Mouse (Mus musculus): ENCODE measurements around the gene Tll1.

Tll1 gene

DNA sequence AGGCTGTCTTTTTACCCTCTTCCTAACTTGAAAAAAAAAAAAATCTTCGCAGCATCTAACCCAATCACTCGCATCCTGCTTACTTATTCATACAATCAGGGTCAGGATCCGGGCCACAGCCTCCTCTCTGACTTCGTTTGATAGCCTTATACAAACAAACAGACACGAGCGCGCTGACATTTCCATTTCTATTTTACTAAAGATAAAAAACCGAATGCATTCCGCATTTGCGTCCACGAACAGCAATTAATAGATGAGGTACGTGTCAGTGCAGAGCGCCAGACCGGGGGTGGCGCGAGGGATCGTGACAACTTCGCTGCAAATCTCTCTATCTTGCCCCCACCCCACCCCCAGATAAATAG is at the start of gene Tll1:
TSS of gene Tll1 (minus strand) at position 248 of the 362 bp plus-strand sequence.
- Histone ChIP-seq H3K27me3 (ENCODE audit: control insufficient read depth, insufficient read depth, low read length, poor library complexity, severe bottlenecking) (no peaks in the 10 kb centered on the region), H3K36me3 (ENCODE audit: control insufficient read depth, insufficient read depth, low read length, poor library complexity, severe bottlenecking) (no peaks in the 10 kb centered on the region)
- no peak for DNase-seq (ENCODE audit: low read depth, low spot score)

GRCm38 (mm10) chr8:64238645-64239044 is 32.6 kb upstream of the Tll1 start:
- no peaks in the 10 kb centered on the region for H3K27me3 ChIP-seq (ENCODE audit: control insufficient read depth, insufficient read depth, low read length, poor library complexity, severe bottlenecking)
- DNase-seq (ENCODE audit: low read depth, low spot score) = no peak
- no peaks in the 10 kb centered on the region for H3K36me3 ChIP-seq (ENCODE audit: control insufficient read depth, insufficient read depth, low read length, poor library complexity, severe bottlenecking)

- DNase-seq (ENCODE audit: low read depth, low spot score) = no peak
- Histone ChIP-seq H3K36me3 (ENCODE audit: control insufficient read depth, insufficient read depth, low read length, poor library complexity, severe bottlenecking) (no peaks in the 10 kb centered on the region), H3K27me3 (ENCODE audit: control insufficient read depth, insufficient read depth, low read length, poor library complexity, severe bottlenecking) (no peaks in the 10 kb centered on the region)
Observed at GRCm38 (mm10) chr8:64221600-64221999, 15.5 kb upstream of the Tll1 start.

GRCm38 (mm10) chr8:64217644-64218043 is 11.6 kb upstream of the Tll1 start:
- H3K27me3 ChIP-seq (ENCODE audit: control insufficient read depth, insufficient read depth, low read length, poor library complexity, severe bottlenecking) = no peaks in the 10 kb centered on the region
- no peaks in the 10 kb centered on the region for H3K36me3 ChIP-seq (ENCODE audit: control insufficient read depth, insufficient read depth, low read length, poor library complexity, severe bottlenecking)
- no peak for DNase-seq (ENCODE audit: low read depth, low spot score)

GRCm38 (mm10) chr8:64216252-64216651 is 10.2 kb upstream of the Tll1 start:
- Histone ChIP-seq H3K27me3 (ENCODE audit: control insufficient read depth, insufficient read depth, low read length, poor library complexity, severe bottlenecking) (no peaks in the 10 kb centered on the region), H3K36me3 (ENCODE audit: control insufficient read depth, insufficient read depth, low read length, poor library complexity, severe bottlenecking) (no peaks in the 10 kb centered on the region)
- DNase-seq (ENCODE audit: low read depth, low spot score) = no peak

GRCm38 (mm10) chr8:64215374-64215773 is 9.3 kb upstream of the Tll1 start:
- DNase-seq (ENCODE audit: low read depth, low spot score) = no peak
- Histone ChIP-seq H3K36me3 (ENCODE audit: control insufficient read depth, insufficient read depth, low read length, poor library complexity, severe bottlenecking) (no peaks in the 10 kb centered on the region), H3K27me3 (ENCODE audit: control insufficient read depth, insufficient read depth, low read length, poor library complexity, severe bottlenecking) (no peaks in the 10 kb centered on the region)

DNA sequence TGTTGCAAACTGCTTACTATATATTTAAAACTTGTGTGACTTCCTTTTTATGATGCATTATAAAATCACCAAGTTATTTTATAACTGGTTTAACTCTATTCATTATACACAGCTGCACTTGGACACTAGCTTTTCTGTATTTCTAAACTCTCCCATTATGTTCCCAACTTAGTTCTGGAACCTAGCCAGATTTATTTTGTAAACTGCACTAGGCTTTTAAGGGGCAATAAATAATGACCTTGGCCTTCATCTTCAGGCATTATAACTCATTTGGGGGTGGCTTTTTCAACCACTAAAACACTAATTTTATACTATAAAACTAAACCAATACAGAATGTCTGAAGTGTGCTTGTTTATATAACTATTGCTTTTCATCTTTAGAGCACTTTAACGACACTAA is 8.8 kb upstream of the Tll1 start:
- DNase-seq (ENCODE audit: low read depth, low spot score) = no peak
- Histone ChIP-seq H3K36me3 (ENCODE audit: control insufficient read depth, insufficient read depth, low read length, poor library complexity, severe bottlenecking) (no peaks in the 10 kb centered on the region), H3K27me3 (ENCODE audit: control insufficient read depth, insufficient read depth, low read length, poor library complexity, severe bottlenecking) (no peaks in the 10 kb centered on the region)

GRCm38 (mm10) chr8:64206411-64206861 is 365 bp upstream of the Tll1 start:
- no peak for DNase-seq (ENCODE audit: low read depth, low spot score)
- H3K27me3 ChIP-seq (ENCODE audit: control insufficient read depth, insufficient read depth, low read length, poor library complexity, severe bottlenecking) = no peaks in the 10 kb centered on the region

GRCm38 (mm10) chr8:64205321-64206023 is 599 bp downstream of the Tll1 start:
- no peaks in the 10 kb centered on the region for H3K36me3 ChIP-seq (ENCODE audit: control insufficient read depth, insufficient read depth, low read length, poor library complexity, severe bottlenecking)
- no peak for DNase-seq (ENCODE audit: low read depth, low spot score)

More at GRCm38 (mm10) chr8:64206411-64206861, 365 bp upstream of the Tll1 start:
- H3K36me3 ChIP-seq (ENCODE audit: control insufficient read depth, insufficient read depth, low read length, poor library complexity, severe bottlenecking) = no peaks in the 10 kb centered on the region

GRCm38 (mm10) chr8:64204801-64205311 is 1.2 kb downstream of the Tll1 start:
- no peaks in the 10 kb centered on the region for H3K36me3 ChIP-seq (ENCODE audit: control insufficient read depth, insufficient read depth, low read length, poor library complexity, severe bottlenecking)
- no peak for DNase-seq (ENCODE audit: low read depth, low spot score)
- H3K27me3 ChIP-seq (ENCODE audit: control insufficient read depth, insufficient read depth, low read length, poor library complexity, severe bottlenecking) = no peaks in the 10 kb centered on the region

More at GRCm38 (mm10) chr8:64205321-64206023, 599 bp downstream of the Tll1 start:
- no peaks in the 10 kb centered on the region for H3K27me3 ChIP-seq (ENCODE audit: control insufficient read depth, insufficient read depth, low read length, poor library complexity, severe bottlenecking)

- no peak for DNase-seq (ENCODE audit: low read depth, low spot score)
- no peaks in the 10 kb centered on the region for H3K36me3 ChIP-seq (ENCODE audit: control insufficient read depth, insufficient read depth, low read length, poor library complexity, severe bottlenecking)
- no peaks in the 10 kb centered on the region for H3K27me3 ChIP-seq (ENCODE audit: control insufficient read depth, insufficient read depth, low read length, poor library complexity, severe bottlenecking)
Observed at GRCm38 (mm10) chr8:64204167-64204566, 1.9 kb downstream of the Tll1 start.

GRCm38 (mm10) chr8:64198326-64198725 is 7.7 kb downstream of the Tll1 start:
- Histone ChIP-seq H3K36me3 (ENCODE audit: control insufficient read depth, insufficient read depth, low read length, poor library complexity, severe bottlenecking) (no peaks in the 10 kb centered on the region), H3K27me3 (ENCODE audit: control insufficient read depth, insufficient read depth, low read length, poor library complexity, severe bottlenecking) (no peaks in the 10 kb centered on the region)
- DNase-seq (ENCODE audit: low read depth, low spot score) = no peak

DNA sequence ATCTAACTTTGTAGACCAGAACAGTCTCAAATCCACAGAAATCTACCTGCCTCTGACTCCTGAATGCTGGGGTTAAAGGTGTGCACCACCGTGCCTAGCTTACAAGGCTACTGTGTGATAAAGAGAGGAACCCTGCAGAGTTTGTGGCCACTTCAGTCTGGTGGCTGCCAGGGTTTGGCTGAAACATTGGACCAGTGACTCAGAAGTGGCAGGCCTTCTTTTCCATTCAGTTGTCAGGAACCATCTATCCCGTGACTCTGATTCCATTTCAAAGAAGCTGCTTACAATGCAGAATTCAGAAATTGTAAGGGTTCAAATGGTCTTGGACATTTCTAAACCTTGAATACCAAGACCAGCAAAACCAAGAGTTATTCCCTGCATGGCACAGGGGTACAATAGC is 12.7 kb downstream of the Tll1 start:
- H3K27me3 ChIP-seq (ENCODE audit: control insufficient read depth, insufficient read depth, low read length, poor library complexity, severe bottlenecking) = no peaks in the 10 kb centered on the region
- H3K36me3 ChIP-seq (ENCODE audit: control insufficient read depth, insufficient read depth, low read length, poor library complexity, severe bottlenecking) = no peaks in the 10 kb centered on the region
- no peak for DNase-seq (ENCODE audit: low read depth, low spot score)

DNA sequence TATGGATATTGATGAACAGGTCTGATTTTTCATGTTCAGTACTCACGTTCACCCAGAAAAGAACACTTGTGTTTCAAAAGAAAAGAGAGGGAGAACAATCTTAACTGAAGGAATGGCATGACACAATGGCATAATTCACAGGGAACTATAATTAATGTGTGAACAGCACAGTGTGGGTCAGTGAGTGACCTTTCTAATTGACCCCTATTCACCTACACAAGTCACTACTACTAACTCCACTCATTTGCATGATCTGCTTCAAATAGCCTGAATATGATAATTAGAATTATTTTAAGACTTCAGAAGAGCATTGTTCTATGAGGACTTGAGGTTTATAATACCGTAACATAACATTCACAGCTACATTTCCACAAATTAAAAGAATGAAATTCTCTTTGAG is 18.2 kb downstream of the Tll1 start:
- H3K27me3 ChIP-seq (ENCODE audit: control insufficient read depth, insufficient read depth, low read length, poor library complexity, severe bottlenecking) = no peaks in the 10 kb centered on the region
- no peak for DNase-seq (ENCODE audit: low read depth, low spot score)
- no peaks in the 10 kb centered on the region for H3K36me3 ChIP-seq (ENCODE audit: control insufficient read depth, insufficient read depth, low read length, poor library complexity, severe bottlenecking)

GRCm38 (mm10) chr8:64176931-64177330 is 29.1 kb downstream of the Tll1 start:
- H3K36me3 ChIP-seq (ENCODE audit: control insufficient read depth, insufficient read depth, low read length, poor library complexity, severe bottlenecking) = no peaks in the 10 kb centered on the region
- no peaks in the 10 kb centered on the region for H3K27me3 ChIP-seq (ENCODE audit: control insufficient read depth, insufficient read depth, low read length, poor library complexity, severe bottlenecking)
- no peak for DNase-seq (ENCODE audit: low read depth, low spot score)

- no peaks in the 10 kb centered on the region for H3K36me3 ChIP-seq (ENCODE audit: control insufficient read depth, insufficient read depth, low read length, poor library complexity, severe bottlenecking)
- DNase-seq (ENCODE audit: low read depth, low spot score) = no peak
- H3K27me3 ChIP-seq (ENCODE audit: control insufficient read depth, insufficient read depth, low read length, poor library complexity, severe bottlenecking) = no peaks in the 10 kb centered on the region
Observed at GRCm38 (mm10) chr8:64174916-64175315, 31.2 kb downstream of the Tll1 start.

All from splenic B cell, adult 2 months (primary cell).